Mouse (Mus musculus): ENCODE data around the gene Disp1. TPM values are rescaled to one million over a fixed set of nuclear protein-coding genes. Genes with fewer than 3 reads are reported as not detected.

Gene Disp1
- polyA plus RNA-seq, 1 experiment from 2014 or later: 9.1 TPM

GRCm38 (mm10) chr1:183150379-183150840, 70.9 kb downstream of the Disp1 start:
- no peaks in the 10 kb centered on the region for H3K36me3 ChIP-seq (ENCODE audit: control insufficient read depth, insufficient read depth, low read length)
- peak overlapping the region; percentile 29; the same call in 1 of the 2 replicates for H3K9ac ChIP-seq (replicated peaks; ENCODE audit: low read length)
- no peak overlapping the region for H3K4me3 ChIP-seq (replicated peaks; ENCODE audit: low read depth, low read length)
- no peaks in the 10 kb centered on the region for H3K27me3 ChIP-seq (ENCODE audit: control insufficient read depth, insufficient read depth, low read length)
- DNase-seq (peak; percentile 45), ATAC-seq (ENCODE audit: low FRiP score, low TSS enrichment) (no peak; the same call in 1 of the 2 replicates)
- H3K9me3 ChIP-seq (ENCODE audit: control insufficient read depth, low read length): no peaks in the 10 kb centered on the region
- peak overlapping the region; percentile 71 for H3K27ac ChIP-seq (replicated peaks; ENCODE audit: low read depth, low read length)
- 17% methylated on average over 12 of the region's 12 CpGs for WGBS
- H3K4me2 ChIP-seq (ENCODE audit: low read length): peak overlapping the region; percentile 7; the same call in 1 of the 2 replicates
- peaks cover 20% of the 10 kb centered on the region for H3K4me1 ChIP-seq (ENCODE audit: control insufficient read depth, insufficient read depth, low read length)

GRCm38 (mm10) chr1:183149571-183150105, 71.7 kb downstream of the Disp1 start:
- DNase-seq (peak; percentile 43), ATAC-seq (ENCODE audit: low FRiP score, low TSS enrichment) (no peak)
- H3K36me3 ChIP-seq (ENCODE audit: control insufficient read depth, insufficient read depth, low read length): no peaks in the 10 kb centered on the region
- no peaks in the 10 kb centered on the region for H3K9me3 ChIP-seq (ENCODE audit: control insufficient read depth, low read length)
- peaks cover 20% of the 10 kb centered on the region for H3K4me1 ChIP-seq (ENCODE audit: control insufficient read depth, insufficient read depth, low read length)
- peak overlapping the region; percentile 7 for H3K4me2 ChIP-seq (ENCODE audit: low read length)
- WGBS: 19% methylated on average over 5 of the region's 5 CpGs
- H3K9ac ChIP-seq (replicated peaks; ENCODE audit: low read length): peak overlapping the region; percentile 29; the same call in 1 of the 2 replicates
- peak overlapping the region; percentile 71 for H3K27ac ChIP-seq (replicated peaks; ENCODE audit: low read depth, low read length)
- no peak overlapping the region for H3K4me3 ChIP-seq (replicated peaks; ENCODE audit: low read depth, low read length)
- H3K27me3 ChIP-seq (ENCODE audit: control insufficient read depth, insufficient read depth, low read length): no peaks in the 10 kb centered on the region

GRCm38 (mm10) chr1:183147438-183147841, 73.9 kb downstream of the Disp1 start:
- peaks cover 29% of the 10 kb centered on the region for H3K4me1 ChIP-seq (ENCODE audit: control insufficient read depth, insufficient read depth, low read length)
- H3K4me2 ChIP-seq (ENCODE audit: low read length): no peak overlapping the region
- WGBS: 17% methylated on average over 5 of the region's 5 CpGs
- no peaks in the 10 kb centered on the region for H3K9me3 ChIP-seq (ENCODE audit: control insufficient read depth, low read length)
- no peak overlapping the region for H3K9ac ChIP-seq (replicated peaks; ENCODE audit: low read length)
- H3K27ac ChIP-seq (replicated peaks; ENCODE audit: low read depth, low read length): no peak overlapping the region
- no peak overlapping the region for H3K4me3 ChIP-seq (replicated peaks; ENCODE audit: low read depth, low read length)
- no peaks in the 10 kb centered on the region for H3K36me3 ChIP-seq (ENCODE audit: control insufficient read depth, insufficient read depth, low read length)
- DNase-seq (peak; percentile 67), ATAC-seq (ENCODE audit: low FRiP score, low TSS enrichment) (peak; percentile 67; the same call in 1 of the 2 replicates)
- H3K27me3 ChIP-seq (ENCODE audit: control insufficient read depth, insufficient read depth, low read length): no peaks in the 10 kb centered on the region

GRCm38 (mm10) chr1:183146795-183147194, 74.5 kb downstream of the Disp1 start:
- H3K27me3 ChIP-seq (ENCODE audit: control insufficient read depth, insufficient read depth, low read length): no peaks in the 10 kb centered on the region
- 14% methylated on average over 9 of the region's 9 CpGs for WGBS
- no peak overlapping the region for H3K4me3 ChIP-seq (replicated peaks; ENCODE audit: low read depth, low read length)
- no peak for DNase-seq
- peaks cover 32% of the 10 kb centered on the region for H3K4me1 ChIP-seq (ENCODE audit: control insufficient read depth, insufficient read depth, low read length)
- no peak overlapping the region for H3K9ac ChIP-seq (replicated peaks; ENCODE audit: low read length)
- no peaks in the 10 kb centered on the region for H3K9me3 ChIP-seq (ENCODE audit: control insufficient read depth, low read length)
- H3K27ac ChIP-seq (replicated peaks; ENCODE audit: low read depth, low read length): no peak overlapping the region
- no peak for ATAC-seq (ENCODE audit: low FRiP score, low TSS enrichment)
- H3K4me2 ChIP-seq (ENCODE audit: low read length): peak overlapping the region; percentile 15; the same call in 1 of the 2 replicates
- no peaks in the 10 kb centered on the region for H3K36me3 ChIP-seq (ENCODE audit: control insufficient read depth, insufficient read depth, low read length)

GRCm38 (mm10) chr1:183146102-183146735, 75.1 kb downstream of the Disp1 start:
- Histone ChIP-seq H3K36me3 (ENCODE audit: control insufficient read depth, insufficient read depth, low read length) (no peaks in the 10 kb centered on the region), H3K27ac (replicated peaks; ENCODE audit: low read depth, low read length) (no peak overlapping the region), H3K4me3 (replicated peaks; ENCODE audit: low read depth, low read length) (no peak overlapping the region), H3K27me3 (ENCODE audit: control insufficient read depth, insufficient read depth, low read length) (no peaks in the 10 kb centered on the region), H3K9me3 (ENCODE audit: control insufficient read depth, low read length) (no peaks in the 10 kb centered on the region), H3K4me1 (ENCODE audit: control insufficient read depth, insufficient read depth, low read length) (peaks cover 34% of the 10 kb centered on the region), H3K9ac (replicated peaks; ENCODE audit: low read length) (no peak overlapping the region), H3K4me2 (ENCODE audit: low read length) (peak overlapping the region; percentile 15; the same call in 1 of the 2 replicates)
- no peak for ATAC-seq (ENCODE audit: low FRiP score, low TSS enrichment)
- WGBS: 69% methylated on average over 7 of the region's 7 CpGs
- DNase-seq: no peak

GRCm38 (mm10) chr1:183144602-183145205, 76.6 kb downstream of the Disp1 start:
- WGBS: 16% methylated on average over 4 of the region's 4 CpGs
- H3K9ac ChIP-seq (replicated peaks; ENCODE audit: low read length): no peak overlapping the region
- no peaks in the 10 kb centered on the region for H3K9me3 ChIP-seq (ENCODE audit: control insufficient read depth, low read length)
- no peaks in the 10 kb centered on the region for H3K36me3 ChIP-seq (ENCODE audit: control insufficient read depth, insufficient read depth, low read length)
- no peak overlapping the region for H3K4me3 ChIP-seq (replicated peaks; ENCODE audit: low read depth, low read length)
- no peaks in the 10 kb centered on the region for H3K27me3 ChIP-seq (ENCODE audit: control insufficient read depth, insufficient read depth, low read length)
- no peak overlapping the region for H3K27ac ChIP-seq (replicated peaks; ENCODE audit: low read depth, low read length)
- no peak overlapping the region for H3K4me2 ChIP-seq (ENCODE audit: low read length)
- H3K4me1 ChIP-seq (ENCODE audit: control insufficient read depth, insufficient read depth, low read length): peaks cover 30% of the 10 kb centered on the region
- no peak for DNase-seq
- ATAC-seq (ENCODE audit: low FRiP score, low TSS enrichment): no peak

GRCm38 (mm10) chr1:183143246-183143645, 78.1 kb downstream of the Disp1 start:
- H3K4me1 ChIP-seq (ENCODE audit: control insufficient read depth, insufficient read depth, low read length): peaks cover 25% of the 10 kb centered on the region
- H3K27ac ChIP-seq (replicated peaks; ENCODE audit: low read depth, low read length): no peak overlapping the region
- no peak for DNase-seq
- WGBS: 84% methylated on average over 7 of the region's 7 CpGs
- no peak overlapping the region for H3K4me3 ChIP-seq (replicated peaks; ENCODE audit: low read depth, low read length)
- no peaks in the 10 kb centered on the region for H3K36me3 ChIP-seq (ENCODE audit: control insufficient read depth, insufficient read depth, low read length)
- H3K4me2 ChIP-seq (ENCODE audit: low read length): no peak overlapping the region
- H3K9ac ChIP-seq (replicated peaks; ENCODE audit: low read length): no peak overlapping the region
- H3K9me3 ChIP-seq (ENCODE audit: control insufficient read depth, low read length): no peaks in the 10 kb centered on the region
- H3K27me3 ChIP-seq (ENCODE audit: control insufficient read depth, insufficient read depth, low read length): no peaks in the 10 kb centered on the region
- no peak for ATAC-seq (ENCODE audit: low FRiP score, low TSS enrichment)

GRCm38 (mm10) chr1:183142566-183142965, 78.8 kb downstream of the Disp1 start:
- Histone ChIP-seq H3K4me3 (replicated peaks; ENCODE audit: low read depth, low read length) (no peak overlapping the region), H3K36me3 (ENCODE audit: control insufficient read depth, insufficient read depth, low read length) (no peaks in the 10 kb centered on the region), H3K27ac (replicated peaks; ENCODE audit: low read depth, low read length) (no peak overlapping the region), H3K4me2 (ENCODE audit: low read length) (no peak overlapping the region), H3K4me1 (ENCODE audit: control insufficient read depth, insufficient read depth, low read length) (peaks cover 25% of the 10 kb centered on the region), H3K9me3 (ENCODE audit: control insufficient read depth, low read length) (no peaks in the 10 kb centered on the region), H3K27me3 (ENCODE audit: control insufficient read depth, insufficient read depth, low read length) (no peaks in the 10 kb centered on the region), H3K9ac (replicated peaks; ENCODE audit: low read length) (no peak overlapping the region)
- DNase-seq (no peak), ATAC-seq (ENCODE audit: low FRiP score, low TSS enrichment) (no peak)
- 33% methylated on average over 5 of the region's 5 CpGs for WGBS
